Mouse (Mus musculus) fat pad, adult 2 months (tissue): ENCODE measurements around the gene Zfp39.
"Not testable (repeated sequence)": the region's sequence is repeated elsewhere in the genome, so short reads cannot be mapped to it uniquely, and the experiment has no call there.

Source experiments
- DNase-seq: peaks from one replicate; pipeline ENCODE4 v3.0.0-alpha.2; 2011; ENCODE audit warnings: low read depth, low spot score; ENCODE audit errors: extremely low read depth

The Zfp39 gene

GRCm38 (mm10) chr11:58838951-58839350 lies 65.1 kb downstream of the Zfp39 start, which contains the start of gene Olfr311:
Gene Olfr311 (plus strand): TSS chr11:58839251.
- DNase-seq: not testable (repeated sequence)
